Mouse (Mus musculus): ENCODE measurements around the gene Fsip1. TPM values are rescaled to one million over a fixed set of nuclear protein-coding genes. Genes with fewer than 3 reads are reported as not detected.

Fsip1 gene
- total RNA-seq, 2 experiments from 2014 or later, result not detected

GRCm38 (mm10) chr2:118139261-118139660 is 117.5 kb downstream of the Fsip1 start:
- intact Hi-C loops (cut with DNase I; ENCODE audit: low total_unique reads), result no loop called here
- no peak for DNase-seq

DNA sequence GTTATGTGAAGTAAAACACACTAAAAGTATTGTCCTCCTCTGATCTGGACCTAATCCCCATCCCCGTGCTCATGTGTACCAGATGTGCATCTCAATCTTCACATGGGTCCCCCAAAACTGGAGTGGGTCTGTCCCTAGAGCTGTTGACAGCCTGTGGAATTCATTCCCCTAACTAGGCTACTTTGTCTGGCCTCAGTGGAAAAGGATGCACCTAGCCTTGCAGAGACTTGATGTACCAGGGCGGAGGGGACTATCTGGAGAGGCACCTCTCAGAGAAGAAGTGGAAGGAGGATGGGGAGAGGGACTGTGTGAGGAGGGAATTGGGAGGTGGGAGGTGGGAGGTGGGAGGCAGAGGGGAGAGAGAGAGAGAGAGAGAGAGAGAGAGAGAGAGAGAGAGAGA is 119.0 kb downstream of the Fsip1 start:
- DNase-seq, result no peak
- intact Hi-C loops (cut with DNase I; ENCODE audit: low total_unique reads), result no loop called here

- intact Hi-C loops (cut with DNase I; ENCODE audit: low total_unique reads), result no loop called here
- no peak for DNase-seq
Measured at GRCm38 (mm10) chr2:118137071-118137470, 119.7 kb downstream of the Fsip1 start.

GRCm38 (mm10) chr2:118128313-118128712 is 128.5 kb downstream of the Fsip1 start:
- intact Hi-C loops (cut with DNase I; ENCODE audit: low total_unique reads), result no loop called here
- no peak for DNase-seq

DNA sequence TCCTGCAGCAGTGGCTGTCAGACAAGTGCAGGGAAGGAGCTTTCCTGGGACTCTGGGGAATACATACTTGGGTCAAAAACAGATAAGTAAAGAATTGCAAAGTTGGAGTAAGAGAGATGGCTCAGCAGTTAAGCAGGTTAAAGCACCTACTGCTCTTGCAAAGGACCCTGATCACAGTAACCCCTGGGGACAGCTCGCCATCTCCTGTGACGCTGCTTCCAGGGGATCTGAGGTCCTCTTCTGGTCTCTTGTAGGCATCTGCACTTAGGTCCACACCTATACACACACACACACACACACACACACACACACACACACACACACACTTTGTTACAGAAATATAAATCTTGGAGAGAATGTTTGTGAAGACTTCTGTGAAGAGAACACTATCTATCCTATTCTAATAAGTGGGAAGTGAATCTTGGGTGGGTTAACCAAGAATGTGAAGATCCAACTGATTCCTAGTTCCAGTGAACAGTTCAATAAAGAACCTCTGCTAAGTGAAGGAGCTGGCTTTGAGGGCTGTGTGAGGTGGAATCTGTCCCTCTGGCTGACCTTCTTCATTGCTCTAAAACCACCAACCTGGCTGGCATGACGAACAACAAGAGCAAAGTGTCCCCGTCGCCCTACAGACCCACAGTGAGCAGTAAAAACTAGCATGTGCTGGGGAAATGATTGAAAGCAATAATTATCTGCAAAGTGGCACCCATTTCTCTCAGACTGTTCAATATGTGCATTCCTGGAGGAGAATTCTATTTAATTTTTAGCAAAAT is 129.1 kb downstream of the Fsip1 start:
- intact Hi-C loops (cut with DNase I; ENCODE audit: low total_unique reads), result no loop called here
- no peak for DNase-seq

- DNase-seq, result no peak
- intact Hi-C loops (cut with DNase I; ENCODE audit: low total_unique reads), result no loop called here
Measured at GRCm38 (mm10) chr2:118125943-118126470, 130.8 kb downstream of the Fsip1 start.

- intact Hi-C loops (cut with DNase I; ENCODE audit: low total_unique reads), result no loop called here
- DNase-seq, result no peak
Measured at GRCm38 (mm10) chr2:118125211-118125939, 131.4 kb downstream of the Fsip1 start.

- intact Hi-C loops (cut with DNase I; ENCODE audit: low total_unique reads), result no loop called here
- DNase-seq, result no peak
Measured at GRCm38 (mm10) chr2:118124437-118124836, 132.3 kb downstream of the Fsip1 start.

DNA sequence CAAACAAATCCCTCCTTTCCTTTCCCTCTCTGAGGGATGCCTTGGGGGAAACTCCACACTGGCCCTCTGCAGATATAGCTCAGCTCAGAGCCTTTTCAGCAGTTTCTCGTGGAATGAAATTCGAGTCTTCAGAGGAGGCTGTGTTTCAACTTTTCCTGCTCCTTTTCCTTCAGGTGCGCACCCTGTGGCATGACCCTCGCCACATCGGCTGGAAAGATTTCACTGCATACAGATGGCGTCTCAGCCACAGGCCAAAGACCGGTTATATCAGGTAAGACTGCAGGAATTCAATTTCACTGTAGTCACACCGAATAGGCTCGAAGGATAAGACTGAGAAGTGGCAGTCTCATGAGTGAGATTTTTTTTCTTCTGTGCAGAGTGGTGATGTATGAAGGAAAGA is 133.0 kb downstream of the Fsip1 start:
- intact Hi-C loops (cut with DNase I; ENCODE audit: low total_unique reads), result no loop called here

DNA sequence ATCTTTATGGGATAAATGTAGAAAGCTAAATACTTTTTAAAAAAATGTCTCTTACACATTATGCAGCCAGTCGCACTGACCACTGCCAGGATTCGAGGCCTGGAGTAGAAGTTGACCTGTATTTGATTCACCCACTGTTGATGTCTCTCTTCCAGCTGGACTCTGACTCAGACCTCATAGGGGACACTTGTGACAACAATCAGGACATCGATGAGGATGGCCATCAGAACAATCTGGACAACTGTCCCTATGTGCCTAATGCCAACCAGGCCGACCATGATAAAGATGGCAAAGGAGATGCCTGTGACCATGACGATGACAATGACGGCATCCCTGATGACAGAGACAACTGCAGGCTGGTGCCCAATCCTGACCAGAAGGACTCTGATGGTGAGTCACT is 134.5 kb downstream of the Fsip1 start:
- DNase-seq, result no peak
- intact Hi-C loops (cut with DNase I; ENCODE audit: low total_unique reads), result no loop called here

More for the DNA sequence above, 133.0 kb downstream of the Fsip1 start:
- no peak for DNase-seq

DNA sequence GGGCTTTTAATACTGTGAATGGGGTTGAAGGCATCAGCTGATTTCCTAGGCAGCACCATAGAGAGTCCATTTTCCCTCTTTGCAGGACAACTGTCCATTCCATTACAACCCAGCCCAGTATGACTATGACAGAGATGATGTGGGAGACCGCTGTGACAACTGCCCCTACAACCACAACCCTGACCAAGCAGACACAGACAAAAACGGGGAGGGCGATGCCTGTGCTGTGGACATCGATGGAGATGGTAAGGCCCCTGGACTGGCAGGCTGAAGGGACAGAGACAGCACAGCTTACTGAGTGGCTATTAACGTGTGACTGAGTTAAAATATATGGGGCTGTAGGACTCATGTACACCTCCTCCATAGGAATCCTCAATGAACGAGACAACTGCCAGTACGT is 136.0 kb downstream of the Fsip1 start:
- intact Hi-C loops (cut with DNase I; ENCODE audit: low total_unique reads), result no loop called here
- no peak for DNase-seq

GRCm38 (mm10) chr2:118120095-118120494 is 136.7 kb downstream of the Fsip1 start:
- intact Hi-C loops (cut with DNase I; ENCODE audit: low total_unique reads), result no loop called here
- no peak for DNase-seq

GRCm38 (mm10) chr2:118119684-118120083 is 137.1 kb downstream of the Fsip1 start:
- intact Hi-C loops (cut with DNase I; ENCODE audit: low total_unique reads), result no loop called here
- DNase-seq, result no peak

DNA sequence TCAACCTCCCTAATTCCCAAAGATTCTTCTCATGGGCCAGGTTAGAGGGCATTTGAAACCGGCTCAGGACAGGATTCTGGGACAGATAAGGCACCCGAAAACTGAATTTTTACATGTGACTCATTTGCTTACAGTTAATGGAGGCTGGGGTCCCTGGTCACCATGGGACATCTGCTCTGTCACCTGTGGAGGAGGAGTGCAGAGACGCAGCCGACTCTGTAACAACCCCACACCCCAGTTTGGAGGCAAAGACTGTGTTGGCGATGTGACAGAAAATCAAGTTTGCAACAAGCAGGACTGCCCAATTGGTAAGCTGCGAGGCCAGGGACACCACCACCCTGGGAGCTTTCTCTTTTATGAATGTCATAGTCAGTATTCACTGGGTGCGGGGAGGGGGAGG is 138.3 kb downstream of the Fsip1 start:
- no peak for DNase-seq
- intact Hi-C loops (cut with DNase I; ENCODE audit: low total_unique reads), result no loop called here

DNA sequence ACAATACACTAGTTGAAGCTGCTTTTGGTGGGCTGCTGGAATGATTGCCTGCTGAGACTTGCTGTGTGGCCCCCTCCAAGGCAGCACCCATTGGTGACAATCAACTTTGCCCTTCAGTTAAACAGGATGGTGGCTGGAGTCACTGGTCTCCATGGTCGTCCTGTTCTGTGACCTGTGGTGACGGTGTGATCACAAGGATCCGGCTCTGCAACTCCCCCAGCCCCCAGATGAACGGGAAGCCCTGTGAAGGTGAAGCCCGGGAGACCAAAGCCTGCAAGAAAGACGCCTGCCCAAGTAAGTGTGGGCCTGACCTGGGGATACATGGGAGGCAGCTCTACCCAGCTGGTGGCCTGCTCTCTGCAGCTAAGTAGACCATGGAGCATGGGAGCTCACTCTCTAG is 138.7 kb downstream of the Fsip1 start:
- DNase-seq, result no peak
- intact Hi-C loops (cut with DNase I; ENCODE audit: low total_unique reads), result no loop called here

GRCm38 (mm10) chr2:118117401-118117800 is 139.4 kb downstream of the Fsip1 start:
- intact Hi-C loops (cut with DNase I; ENCODE audit: low total_unique reads), result no loop called here
- no peak for DNase-seq

- intact Hi-C loops (cut with DNase I; ENCODE audit: low total_unique reads), result no loop called here
- DNase-seq, result no peak
Measured at GRCm38 (mm10) chr2:118116754-118117290, 139.9 kb downstream of the Fsip1 start.

DNA sequence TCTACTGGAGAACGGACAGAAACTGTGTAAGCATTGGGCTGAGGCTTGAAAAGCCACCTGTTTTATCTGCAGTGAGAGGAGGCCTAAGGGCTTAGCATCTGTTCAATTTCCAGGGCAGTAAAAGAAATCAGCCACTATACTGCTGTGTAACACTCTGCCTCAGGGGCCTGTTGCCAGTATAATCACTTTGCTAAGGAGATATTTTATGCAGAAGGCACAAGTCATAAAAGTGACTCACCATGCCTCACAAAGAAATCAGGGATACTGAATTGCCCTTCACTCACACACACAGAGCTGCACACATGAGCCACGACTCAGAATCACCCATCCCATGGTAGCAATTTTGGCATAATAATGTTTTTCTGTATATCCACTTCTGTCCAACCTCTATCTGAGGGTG is 140.6 kb downstream of the Fsip1 start:
- intact Hi-C loops (cut with DNase I; ENCODE audit: low total_unique reads), result no loop called here
- no peak for DNase-seq

DNA sequence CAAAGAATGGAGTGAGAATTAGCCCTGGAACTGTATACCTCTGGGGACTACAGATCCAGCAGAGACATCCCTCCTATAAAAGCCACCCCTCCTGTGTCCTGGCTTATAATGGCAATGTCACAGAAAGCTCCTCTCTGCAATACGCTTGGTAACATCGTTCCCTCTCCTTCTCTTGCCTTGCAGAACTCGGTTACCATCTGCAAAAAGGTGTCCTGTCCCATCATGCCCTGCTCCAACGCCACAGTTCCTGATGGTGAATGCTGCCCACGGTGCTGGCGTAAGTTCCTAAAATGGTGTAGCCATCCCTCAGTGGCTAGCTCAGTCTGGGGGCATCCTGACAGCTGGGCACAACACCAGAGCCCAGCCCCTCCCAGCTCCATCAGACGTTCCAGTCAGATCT is 141.1 kb downstream of the Fsip1 start:
- intact Hi-C loops (cut with DNase I; ENCODE audit: low total_unique reads), result no loop called here
- DNase-seq, result no peak

GRCm38 (mm10) chr2:118114671-118115070 is 142.1 kb downstream of the Fsip1 start:
- intact Hi-C loops (cut with DNase I; ENCODE audit: low total_unique reads), result loop anchor here (5.0 kb wide), 2 partner anchors 332 to 572 kb away; no protein-coding TSS in a partner anchor

More at GRCm38 (mm10) chr2:118114671-118115070, 142.1 kb downstream of the Fsip1 start:
- DNase-seq, result no peak

All from gastrocnemius, postnatal 14 days (tissue).